Mouse (Mus musculus) megakaryocyte, embryonic 14.5 days (primary cell): Measurements from ENCODE around the gene Cyp11a1.

ENCODE experiments used
- FLI1 ChIP-seq: IDR thresholded peaks from 2 replicates; pipeline ENCODE4 v1.6.1; 2012; ENCODE audit warnings: low read length, inconsistent platforms, mixed read lengths
- GATA1 ChIP-seq: IDR thresholded peaks from 3 replicates; pipeline ENCODE4 v1.6.1; 2012; ENCODE audit warnings: mixed read lengths, low read length, inconsistent platforms, borderline replicate concordance

- no peak for TF ChIP-seq FLI1
- TF ChIP-seq GATA1: no peak
These were observed 34.8 kb downstream of the Cyp11a1 start for GRCm38 (mm10) chr9:58040977-58041376.
